Mouse (Mus musculus) activated CD4-positive, CD25-positive, alpha-beta regulatory T cell, adult 4 months (primary cell): Measurements from ENCODE around the gene Neb. TPM values are rescaled to one million over a fixed set of nuclear protein-coding genes. Genes with fewer than 3 reads are reported as not detected.

ENCODE experiments used
- ATAC-seq: one replicate; pipeline ENCODE4 v1.8.0; 2017
- polyA plus RNA-seq, 2 experiments: library from polyadenylated mRNA; unstranded; fragments of 100-300 nt; shearing (Covaris generic); gene quantifications; one replicate each; pipeline ENCODE4 v1.2.1; 2017

The Neb gene
- polyA plus RNA-seq: 10 to 100 TPM; 24.7 to 38.1 TPM

GRCm38 (mm10) chr2:52378448-52378804 lies at the start of gene Neb:
TSS of gene Neb (minus strand) at chr2:52378474.
- ATAC-seq: peak; percentile 46

DNA sequence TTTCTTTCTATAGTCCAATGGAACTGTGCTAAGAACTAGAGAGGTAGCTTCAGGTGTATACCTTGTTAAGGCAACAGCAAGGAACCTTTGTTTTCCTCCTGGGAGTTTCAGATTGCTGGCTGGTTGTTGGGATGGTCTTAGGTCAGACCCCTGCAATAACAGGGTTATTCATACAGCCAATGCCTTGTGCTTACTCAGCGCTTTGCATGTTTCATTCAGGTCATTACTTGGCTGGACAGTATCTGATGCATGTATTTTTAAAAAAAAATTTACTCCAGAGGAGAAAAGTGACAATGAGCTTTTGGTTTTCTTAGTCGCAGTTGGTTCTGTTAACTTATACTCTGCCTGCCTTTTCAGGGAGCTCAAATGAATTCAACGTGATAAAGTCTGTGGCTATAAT lies 49.1 kb upstream of the Neb start:
- no peak for ATAC-seq

DNA sequence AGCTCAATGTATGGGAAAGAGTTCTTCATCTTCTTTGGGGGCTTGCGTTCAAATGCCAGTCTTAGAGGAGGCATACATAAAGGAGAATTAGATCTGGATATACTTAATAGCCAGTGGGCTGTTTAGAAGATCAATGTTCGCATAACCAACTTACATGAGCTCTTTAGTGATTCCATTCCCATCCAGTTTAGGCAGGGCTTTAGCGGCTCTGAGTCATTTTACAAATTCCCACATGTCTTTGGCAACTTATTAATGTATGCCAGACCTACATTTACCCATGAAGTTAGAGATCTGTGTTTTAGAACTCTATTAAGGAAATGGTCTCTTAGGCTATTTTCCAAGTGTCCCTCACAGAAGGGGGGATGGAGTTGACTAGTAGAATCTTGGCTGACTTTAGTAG lies 47.8 kb upstream of the Neb start:
- no peak for ATAC-seq

DNA sequence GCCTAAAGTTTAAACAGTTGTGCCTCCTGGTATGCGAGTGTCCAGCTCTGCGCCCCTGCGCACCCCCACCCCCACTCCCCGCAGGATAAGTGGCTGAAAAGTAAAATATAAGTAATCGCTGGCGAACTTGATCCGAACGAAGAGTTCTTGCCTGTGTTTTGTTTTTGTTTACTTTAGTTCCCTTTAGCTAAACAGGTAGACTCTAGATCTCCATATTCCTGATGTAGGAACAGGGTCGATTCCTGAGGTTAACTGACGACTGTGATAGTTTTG lies 47.2 kb upstream of the Neb start:
- ATAC-seq: no peak

DNA sequence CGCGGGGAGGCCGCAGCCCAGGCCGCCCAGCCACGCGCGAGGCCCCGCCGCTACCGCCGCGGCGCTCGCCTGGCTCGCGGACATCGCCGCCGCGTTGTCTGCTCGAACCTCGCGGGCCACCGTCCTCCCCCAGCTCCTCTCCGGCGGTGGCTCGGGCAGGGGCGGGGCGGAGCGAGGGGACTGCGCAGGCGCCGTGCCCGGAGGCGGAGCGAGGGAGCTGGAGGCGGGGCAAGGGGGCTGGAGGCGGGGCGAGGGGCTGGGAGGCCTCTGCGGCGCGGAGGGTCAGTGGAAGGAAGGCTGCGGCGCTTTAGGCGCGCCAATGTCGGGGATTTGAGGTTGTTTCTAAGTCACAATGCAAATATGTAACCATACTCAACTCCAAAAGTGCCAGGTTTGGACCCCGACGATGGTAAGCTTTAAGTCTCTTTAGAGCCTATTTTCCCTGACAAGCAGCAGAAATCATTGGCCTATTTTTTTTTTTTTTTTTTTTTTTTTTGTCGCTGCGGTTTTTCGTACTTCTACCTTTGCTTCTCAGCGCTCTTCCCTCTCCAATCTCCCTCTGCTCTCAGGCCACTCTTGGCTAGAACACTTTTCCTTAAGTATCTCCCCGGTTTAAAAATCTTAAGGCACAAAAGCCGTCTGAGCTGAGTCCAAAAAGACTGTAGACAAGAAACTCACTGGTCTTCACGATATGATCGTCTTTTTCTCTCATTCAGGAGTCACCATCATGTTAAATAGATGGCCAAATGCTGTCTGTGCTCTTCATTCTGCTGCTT lies 46.7 kb upstream of the Neb start, which contains the start of gene Arl5a:
TSS of gene Arl5a (minus strand) at position 155 of the 776 bp plus-strand sequence.
- peak; percentile 77 for ATAC-seq

- peak; percentile 41 for ATAC-seq
Measured at GRCm38 (mm10) chr2:52424248-52424728, 46.0 kb upstream of the Neb start.

DNA sequence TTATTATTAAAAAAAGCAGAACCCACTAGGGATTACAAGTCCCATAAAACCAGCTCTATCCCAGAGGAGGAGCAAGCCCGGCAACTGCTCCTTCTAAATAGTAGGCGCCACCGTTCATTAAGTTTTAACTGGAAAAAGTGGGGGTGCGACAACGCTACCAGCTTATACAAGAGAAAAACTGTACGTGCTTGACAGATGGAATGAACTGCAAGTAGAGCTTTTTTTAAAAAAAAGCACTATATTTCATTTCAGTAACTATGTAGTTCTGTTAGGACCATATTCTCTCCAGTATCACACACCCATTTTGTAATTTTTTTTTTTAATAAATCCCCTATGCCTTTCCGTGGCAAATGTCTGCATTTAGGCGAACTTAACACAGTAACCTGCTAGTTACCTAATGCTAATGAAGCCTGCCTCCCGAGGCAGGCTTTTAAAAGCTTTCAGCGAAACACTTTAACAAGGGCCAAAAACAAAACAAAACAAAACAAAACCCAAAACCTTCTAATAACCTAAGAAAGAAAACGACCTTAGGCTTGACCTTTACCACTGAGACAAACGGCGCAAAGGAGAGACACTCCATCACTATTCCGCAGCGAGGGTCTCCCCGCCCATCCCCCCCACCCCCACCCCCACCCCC lies 45.5 kb upstream of the Neb start:
- ATAC-seq: no peak

DNA sequence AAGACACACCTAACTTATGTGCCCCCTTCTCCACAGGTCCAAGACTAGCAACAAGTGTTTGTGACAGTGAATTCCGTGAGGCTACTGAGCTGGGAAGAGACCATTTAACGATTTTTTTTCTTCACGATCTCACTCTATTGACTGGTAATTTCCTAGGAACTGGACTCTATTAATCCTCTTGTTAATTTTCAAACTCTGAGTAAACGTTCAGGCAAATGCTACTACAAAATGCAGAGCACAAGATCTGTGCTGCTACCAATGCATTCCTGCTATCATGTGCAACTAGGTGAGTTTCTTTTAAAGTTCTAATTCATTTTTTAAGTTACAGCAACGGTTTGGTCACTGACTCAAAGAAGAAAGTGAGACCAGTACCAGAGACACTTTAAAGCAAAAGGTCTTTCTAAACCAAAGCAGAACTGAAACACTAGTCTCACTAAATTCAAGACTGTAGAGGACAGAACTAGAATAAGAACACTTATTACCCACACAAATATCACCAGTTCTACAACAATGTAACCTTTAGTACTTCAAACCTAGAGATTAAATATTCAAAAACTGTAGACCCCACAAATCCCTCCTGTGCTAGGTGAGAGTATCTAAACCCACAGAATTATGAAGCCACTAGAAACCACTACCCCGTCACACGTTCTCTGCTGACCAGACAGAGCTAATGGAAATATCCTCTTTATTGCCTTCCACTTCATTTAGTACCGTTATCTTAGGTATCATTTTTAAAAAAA lies 44.8 kb upstream of the Neb start:
- ATAC-seq: no peak

GRCm38 (mm10) chr2:52421197-52421596 lies 42.9 kb upstream of the Neb start:
- no peak for ATAC-seq

DNA sequence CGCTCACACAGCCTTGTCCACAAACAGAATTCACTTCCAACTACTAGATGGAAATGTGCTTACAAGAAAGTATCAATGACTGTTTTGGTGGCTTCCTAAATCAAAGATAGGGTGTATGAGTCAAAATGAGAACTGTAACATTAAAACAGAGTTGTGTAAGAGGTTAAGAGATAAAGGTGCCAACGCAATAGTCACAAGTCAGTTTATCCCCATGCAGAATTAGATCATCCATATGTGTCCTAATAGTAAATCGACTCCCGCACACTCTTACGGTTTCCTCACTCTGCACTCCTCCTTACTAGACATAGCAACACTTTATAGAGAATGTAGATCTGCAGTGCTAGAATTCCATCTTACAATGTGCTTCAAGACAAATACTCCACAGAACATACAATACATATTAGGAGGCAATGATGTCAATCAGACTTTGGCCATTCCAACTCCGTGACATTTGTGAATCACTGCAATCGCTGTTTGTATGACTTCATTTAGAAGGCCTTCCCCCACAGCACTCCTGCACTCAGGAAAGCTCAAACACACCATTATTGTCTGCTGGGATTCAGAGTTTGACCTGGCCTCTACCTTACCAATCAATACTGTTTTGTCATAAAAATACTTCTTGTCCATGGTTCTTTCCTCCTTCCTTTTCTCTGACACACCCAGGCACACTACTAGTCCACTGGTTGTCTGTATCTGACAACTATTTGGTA lies 41.9 kb upstream of the Neb start:
- ATAC-seq: no peak

DNA sequence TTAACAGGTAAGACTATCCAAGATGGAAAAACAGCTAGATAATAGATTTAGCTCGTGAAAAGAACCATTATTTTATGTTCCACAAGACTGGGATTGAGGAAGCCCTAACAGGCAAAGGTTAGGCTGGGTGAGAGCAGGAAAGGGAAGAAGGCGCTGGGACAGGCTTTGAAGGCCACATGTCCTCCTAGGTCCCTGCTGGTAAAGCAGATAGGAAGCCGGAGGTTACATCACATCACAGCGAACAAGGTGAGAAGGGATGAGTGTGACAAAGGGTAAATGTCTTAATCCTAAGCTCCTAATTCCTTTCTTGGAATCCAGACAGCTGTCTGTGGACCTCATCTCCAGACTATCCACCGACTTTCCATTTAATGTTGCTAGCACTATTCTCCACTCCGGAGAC lies 41.0 kb upstream of the Neb start:
- no peak for ATAC-seq

- ATAC-seq: no peak
Measured at GRCm38 (mm10) chr2:52412524-52413037, 34.3 kb upstream of the Neb start.

- peak; percentile 80 for ATAC-seq
Measured at GRCm38 (mm10) chr2:52406480-52406879, 28.2 kb upstream of the Neb start.

DNA sequence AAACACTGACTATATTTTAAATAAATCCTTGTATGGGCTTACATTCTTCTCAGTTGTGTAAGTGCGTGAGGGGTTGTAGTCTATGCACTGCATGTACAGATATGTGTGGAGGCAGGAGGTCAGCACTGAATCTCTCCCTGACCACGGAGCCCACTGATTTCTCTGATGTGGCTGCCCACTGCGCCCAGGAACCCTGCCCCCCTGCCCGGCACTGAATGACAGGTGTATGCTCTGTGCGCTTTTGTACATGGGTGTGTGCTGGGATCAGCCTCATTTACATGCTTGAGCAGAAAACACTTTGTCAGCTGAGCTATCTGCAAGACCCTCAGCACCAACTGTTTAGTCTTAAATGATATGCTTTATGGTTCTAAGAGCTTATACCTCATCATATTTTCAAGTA lies 27.0 kb upstream of the Neb start:
- no peak for ATAC-seq

DNA sequence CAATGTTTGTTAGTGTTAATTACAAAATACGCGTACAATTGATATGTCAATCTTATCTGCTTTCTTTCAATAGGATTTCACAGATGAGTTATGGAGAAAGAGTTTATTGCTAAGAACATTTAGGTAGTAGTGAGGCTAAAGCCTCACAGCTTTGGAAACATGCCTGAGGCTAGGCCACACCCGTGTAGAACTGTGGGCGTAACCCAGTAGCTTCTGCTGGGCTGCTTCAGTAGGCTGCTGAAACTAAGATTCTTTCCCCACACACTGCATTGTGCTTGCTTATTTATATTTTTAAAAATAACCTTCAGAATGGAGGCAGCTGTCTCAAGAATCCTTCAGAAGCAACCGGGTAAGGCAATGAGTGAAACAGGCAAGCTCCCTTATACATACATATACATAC lies 16.3 kb upstream of the Neb start:
- ATAC-seq: no peak

- no peak for ATAC-seq
Measured at GRCm38 (mm10) chr2:52390415-52390975, 12.2 kb upstream of the Neb start.

DNA sequence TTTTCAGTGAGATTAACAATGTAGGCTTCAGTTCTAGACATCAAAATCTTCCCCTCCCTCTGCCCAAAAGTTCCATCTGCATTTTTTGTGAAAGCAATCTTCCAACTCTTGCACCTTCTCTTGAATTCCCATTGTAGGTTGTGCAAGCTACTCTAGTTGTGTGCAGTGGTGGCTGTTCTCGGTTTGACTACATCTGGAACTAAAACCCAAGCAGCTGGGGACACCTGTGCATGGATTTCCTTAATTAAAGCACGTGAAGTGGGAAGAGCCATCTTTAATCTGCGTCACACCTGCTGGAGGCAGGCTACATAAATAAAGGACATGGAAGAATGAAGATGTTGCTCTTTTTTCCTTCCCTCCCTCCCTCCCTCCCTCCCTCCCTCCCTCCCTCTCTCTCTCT lies 11.7 kb upstream of the Neb start:
- ATAC-seq: no peak

DNA sequence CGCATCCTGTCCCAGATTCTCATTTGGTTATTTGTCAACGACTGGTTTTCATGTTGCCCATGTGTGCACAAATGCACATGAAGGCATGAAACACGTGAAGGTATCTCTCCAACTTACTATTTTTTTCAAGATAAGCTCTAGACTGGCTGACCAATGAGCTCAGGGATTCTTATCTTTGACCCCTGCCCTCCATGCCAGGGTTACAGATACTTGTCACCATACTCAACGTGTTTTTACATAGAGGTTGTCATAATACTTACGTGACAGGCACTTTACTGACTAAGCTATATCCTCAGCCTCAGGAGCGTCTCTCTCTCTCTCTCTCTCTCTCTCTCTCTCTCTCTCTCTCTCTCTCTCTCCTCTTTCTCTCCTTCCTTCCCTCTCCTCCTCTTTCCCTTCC lies 8.2 kb upstream of the Neb start:
- ATAC-seq: no peak

- no peak for ATAC-seq
Measured at GRCm38 (mm10) chr2:52386037-52386436, 7.8 kb upstream of the Neb start.

- peak; percentile 95 for ATAC-seq
Measured at GRCm38 (mm10) chr2:52378848-52379261, 581 bp upstream of the Neb start.

- no peak for ATAC-seq
Measured at GRCm38 (mm10) chr2:52377706-52378447, 397 bp downstream of the Neb start.

- no peak for ATAC-seq
Measured at GRCm38 (mm10) chr2:52374706-52375105, 3.6 kb downstream of the Neb start.
